Mouse (Mus musculus) retina, adult 2 months (tissue): Measurements from ENCODE around the gene Tspoap1.

ENCODE experiments used
- DNase-seq: peaks from one replicate; pipeline ENCODE4 v3.0.0-alpha.2; 2012; ENCODE audit warnings: low read depth, low spot score

The Tspoap1 gene

GRCm38 (mm10) chr11:87760301-87761081, at the start of gene Tspoap1:
Tspoap1 (plus strand) TSS chr11:87760541.
- DNase-seq: no peak

DNA sequence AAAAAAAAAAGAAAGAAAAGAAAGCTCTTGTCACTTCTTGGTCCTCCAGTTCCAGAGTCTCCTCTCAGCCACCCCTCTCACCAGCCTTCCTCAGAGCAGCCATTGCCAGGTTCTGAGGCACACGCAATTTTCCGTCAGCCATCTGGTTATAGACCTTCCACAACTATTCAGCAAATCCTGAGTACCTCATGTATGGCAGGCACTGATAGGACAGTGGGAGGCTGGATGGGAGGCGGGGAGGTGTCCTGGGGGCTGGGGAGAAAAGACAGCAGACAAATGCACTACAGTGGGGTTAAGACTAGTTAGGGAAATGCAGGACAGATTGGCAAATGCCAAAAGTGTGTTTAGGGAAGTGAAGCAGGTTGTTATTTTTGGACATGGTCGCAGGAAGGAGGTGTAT, 48.2 kb upstream of the Tspoap1 start:
- no peak for DNase-seq

DNA sequence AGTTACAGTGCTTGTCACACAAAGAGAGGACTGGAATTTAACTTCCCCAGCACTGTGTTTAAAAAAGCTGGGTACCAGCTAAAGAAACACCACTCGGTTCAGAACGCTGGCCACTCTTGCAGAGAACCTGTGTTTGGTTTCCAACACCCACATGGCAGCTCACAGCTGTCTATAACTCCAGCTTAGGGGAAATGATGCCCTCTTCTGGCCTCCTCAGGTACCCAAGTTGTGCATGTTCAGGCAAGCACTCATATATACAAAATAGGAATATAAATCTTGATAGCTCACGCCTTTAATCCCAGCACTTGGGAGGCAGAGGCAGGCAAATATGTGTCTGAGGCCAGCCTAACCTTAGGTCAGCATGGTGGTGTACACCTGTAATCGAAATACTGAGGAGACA, 44.3 kb upstream of the Tspoap1 start:
- DNase-seq: no peak

GRCm38 (mm10) chr11:87719526-87719925, 40.8 kb upstream of the Tspoap1 start:
- no peak for DNase-seq

GRCm38 (mm10) chr11:87720324-87720723, 40.0 kb upstream of the Tspoap1 start:
- no peak for DNase-seq

GRCm38 (mm10) chr11:87720839-87721238, 39.5 kb upstream of the Tspoap1 start:
- no peak for DNase-seq

GRCm38 (mm10) chr11:87722168-87722567, 38.2 kb upstream of the Tspoap1 start:
- DNase-seq: no peak

- DNase-seq: no peak
Measured at GRCm38 (mm10) chr11:87722891-87723290, 37.5 kb upstream of the Tspoap1 start.

DNA sequence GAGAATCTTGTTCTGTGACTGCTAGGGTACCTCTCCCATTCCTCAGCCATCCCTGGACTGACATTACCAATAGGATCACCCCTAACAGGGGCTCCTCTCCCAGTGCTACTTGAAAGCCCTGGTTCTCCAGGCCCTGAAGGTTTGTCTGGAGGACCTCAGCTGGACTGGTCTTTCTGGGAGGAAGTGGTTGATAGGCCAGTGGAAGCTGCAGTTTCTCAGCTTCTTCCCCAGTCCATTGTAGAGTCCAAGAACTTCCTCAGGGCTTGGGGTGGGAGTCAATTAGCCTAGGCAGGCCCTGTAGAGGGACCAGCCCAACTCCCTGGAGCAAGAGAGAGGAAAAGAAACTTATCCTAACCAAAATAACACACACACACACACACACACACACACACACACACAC, 34.8 kb upstream of the Tspoap1 start:
- DNase-seq: no peak

- no peak for DNase-seq
Measured at GRCm38 (mm10) chr11:87725964-87726562, 34.3 kb upstream of the Tspoap1 start.

DNA sequence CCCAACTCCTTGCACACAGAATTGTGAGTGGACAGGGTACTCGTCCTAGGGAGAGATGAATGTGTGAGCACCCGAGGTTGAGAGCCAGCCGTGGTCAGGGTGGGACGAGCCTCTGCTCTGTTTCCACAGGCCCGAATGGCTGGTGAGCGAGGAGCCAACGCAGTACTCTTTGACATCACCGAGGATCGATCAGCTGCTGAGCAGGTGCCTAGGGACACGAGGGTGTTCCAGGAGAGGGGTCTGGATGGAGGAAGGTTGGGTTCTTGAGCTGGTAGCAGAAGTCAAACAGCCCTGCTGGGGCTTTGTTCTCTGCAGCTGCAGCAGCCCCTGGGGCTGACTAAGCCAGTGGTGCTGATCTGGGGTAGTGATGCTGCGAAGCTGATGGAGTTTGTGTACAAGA, 33.3 kb upstream of the Tspoap1 start:
- DNase-seq: no peak

DNA sequence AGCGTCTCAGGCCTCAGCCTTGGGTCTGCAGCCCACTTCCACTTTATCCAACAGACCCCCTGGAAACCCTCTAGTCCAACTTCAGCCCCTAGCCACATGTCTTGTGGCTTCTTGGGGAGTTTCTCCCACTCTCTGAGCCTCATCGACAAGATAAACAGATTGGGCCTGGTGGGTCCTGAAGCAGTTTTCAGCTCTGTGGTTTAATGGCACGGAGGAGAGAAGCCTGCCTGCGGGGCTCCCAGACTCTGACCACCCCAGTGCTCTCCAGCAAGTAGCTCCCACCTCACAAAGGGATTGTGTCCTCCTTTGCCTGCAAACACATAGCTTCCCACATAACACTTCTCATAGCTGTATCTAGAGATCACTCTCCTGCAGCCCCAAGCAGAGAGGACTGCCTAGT, 32.9 kb upstream of the Tspoap1 start:
- DNase-seq: no peak

- no peak for DNase-seq
Measured at GRCm38 (mm10) chr11:87728850-87729592, 31.3 kb upstream of the Tspoap1 start.

- no peak for DNase-seq
Measured at GRCm38 (mm10) chr11:87729593-87730185, 30.7 kb upstream of the Tspoap1 start.

DNA sequence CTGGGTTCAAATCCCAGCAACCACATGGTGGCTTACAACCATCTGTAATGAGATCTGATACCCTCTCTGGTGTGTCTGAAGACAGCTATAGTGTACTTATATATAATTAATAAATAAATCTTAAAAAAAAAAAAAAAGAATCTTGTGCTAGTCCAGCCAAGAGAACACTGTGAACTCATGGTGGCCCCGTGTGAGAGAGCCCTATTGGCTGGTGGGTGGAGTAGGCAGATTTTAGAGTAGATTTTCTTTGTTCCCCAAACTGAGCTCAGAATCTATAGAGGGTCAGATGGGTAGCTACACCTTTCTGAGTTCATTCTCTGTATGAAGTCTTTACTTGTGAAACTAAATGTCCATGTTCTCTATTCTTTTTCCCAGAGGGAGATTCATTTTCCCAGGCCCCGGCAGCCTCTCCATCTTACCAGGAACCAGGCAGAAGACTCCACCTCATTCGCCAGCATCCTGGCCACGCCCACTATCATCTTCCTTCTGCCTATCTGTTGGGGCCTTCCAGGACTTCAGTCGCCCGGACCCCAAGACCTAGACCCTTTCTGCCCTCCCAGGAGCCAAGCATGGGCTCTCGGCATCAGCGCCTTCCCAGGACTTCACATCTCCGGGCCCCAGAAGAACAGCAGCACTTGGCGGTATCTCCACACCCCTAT, 29.6 kb upstream of the Tspoap1 start:
- DNase-seq: no peak

DNA sequence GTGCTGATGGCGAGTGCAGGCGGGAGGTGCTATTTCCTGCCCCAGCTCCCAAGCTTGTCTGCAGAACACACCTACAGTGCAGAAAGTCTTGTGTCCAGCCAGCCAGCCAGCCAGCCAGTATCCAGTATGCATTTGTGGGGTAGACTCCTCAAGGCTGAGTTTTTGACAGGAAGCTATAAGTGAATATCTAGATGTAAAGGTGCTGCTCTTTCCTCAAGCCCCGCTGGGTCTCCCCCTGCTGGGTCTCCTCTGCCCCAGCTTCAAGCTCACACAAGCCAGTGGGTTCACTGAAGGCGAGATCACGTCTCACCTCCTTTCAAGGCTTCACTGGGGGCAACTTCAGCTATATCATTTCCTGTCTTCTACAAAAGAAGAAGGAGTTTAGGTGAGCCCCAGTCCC, 26.0 kb upstream of the Tspoap1 start:
- DNase-seq: no peak

- DNase-seq: no peak
Measured at GRCm38 (mm10) chr11:87735691-87736090, 24.6 kb upstream of the Tspoap1 start.

GRCm38 (mm10) chr11:87736647-87737134, 23.6 kb upstream of the Tspoap1 start:
- DNase-seq: no peak

DNA sequence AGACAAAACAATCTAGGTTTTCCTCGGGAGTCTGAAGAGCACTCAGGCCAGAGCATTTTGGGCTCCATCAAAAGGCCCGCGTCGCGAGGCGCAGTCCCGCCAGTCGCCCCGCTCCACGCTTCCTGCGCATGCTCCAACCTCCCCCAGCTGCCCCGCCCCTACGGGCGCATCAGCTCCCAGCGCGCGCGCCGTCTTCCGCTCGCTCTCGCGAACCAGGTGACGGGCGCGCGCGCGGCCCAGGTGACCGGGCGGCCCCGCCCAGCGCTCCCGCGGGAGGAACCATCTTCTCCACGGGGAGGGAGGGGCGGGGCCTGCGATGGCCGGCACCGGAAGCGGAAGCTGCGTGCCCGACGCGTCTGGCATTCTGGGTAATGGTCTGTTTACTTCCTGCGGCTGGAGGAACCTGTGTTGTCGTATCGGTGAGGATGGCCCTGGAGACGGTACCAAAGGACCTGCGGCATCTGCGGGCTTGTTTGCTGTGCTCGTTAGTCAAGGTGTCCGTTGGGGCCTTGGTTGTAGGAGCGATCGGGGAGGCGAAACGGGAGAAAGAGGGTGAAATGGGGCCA, 23.1 kb upstream of the Tspoap1 start, which contains the start of gene Supt4a:
Gene Supt4a (plus strand): TSS at position 378 of the 566 bp plus-strand sequence.
- peak; percentile 97 for DNase-seq

GRCm38 (mm10) chr11:87743691-87744090, 16.6 kb upstream of the Tspoap1 start:
- no peak for DNase-seq

- DNase-seq: no peak
Measured at GRCm38 (mm10) chr11:87744964-87745363, 15.4 kb upstream of the Tspoap1 start.
